Mouse (Mus musculus) stomach, postnatal 0 days (tissue): Measurements from ENCODE around the gene Btf3l4. TPM values are rescaled to one million over a fixed set of nuclear protein-coding genes. Genes with fewer than 3 reads are reported as not detected.

Experiments
- ATAC-seq: fragments of 200-750 bp; cut with Nextera tagmentation; 2 replicates; pipeline ENCODE4 v1.8.0; 2017; ENCODE audit not compliant: low FRiP score, low TSS enrichment
- DNase-seq: peaks from one replicate; pipeline ENCODE4 v3.0.0-alpha.2; 2016; ENCODE audit warnings: low spot score
- H3K27ac ChIP-seq: fragments of 300-500 bp; sonication (generic); replicated peaks from 2 replicates; pipeline ENCODE4 v1.5.1; 2014; ENCODE audit warnings: mild to moderate bottlenecking, control low read depth
- H3K27me3 ChIP-seq: fragments of 300-500 bp; sonication (generic); 2 replicates; pipeline ENCODE4 v1.6.1; 2014; ENCODE audit warnings: low read length; ENCODE audit not compliant: control insufficient read depth, insufficient read depth
- H3K36me3 ChIP-seq: fragments of 300-500 bp; sonication (generic); 2 replicates; pipeline ENCODE4 v1.6.1; 2014; ENCODE audit warnings: low read length, mixed read lengths; ENCODE audit not compliant: control insufficient read depth, insufficient read depth
- H3K4me1 ChIP-seq: fragments of 300-500 bp; sonication (generic); replicated peaks from 2 replicates; pipeline ENCODE4 v1.6.1; 2014; ENCODE audit warnings: antibody characterized with exemption; ENCODE audit not compliant: control insufficient read depth, insufficient read depth
- H3K4me2 ChIP-seq: fragments of 300-500 bp; sonication (generic); replicated peaks from 2 replicates; pipeline ENCODE4 v1.6.1; 2014; ENCODE audit warnings: low read depth, mild to moderate bottlenecking, control low read depth, moderate library complexity
- H3K4me3 ChIP-seq: fragments of 300-500 bp; sonication (generic); 2 replicates; pipeline ENCODE4 v1.5.1; 2014; ENCODE audit warnings: low read depth, low read length, control low read depth
- H3K9ac ChIP-seq: fragments of 300-500 bp; sonication (generic); 2 replicates; pipeline ENCODE4 v1.6.1; 2014; ENCODE audit warnings: mild to moderate bottlenecking, low read length, control low read depth, mixed read lengths
- H3K9me3 ChIP-seq: fragments of 300-500 bp; sonication (generic); 2 replicates; pipeline ENCODE4 v1.6.1; 2016; ENCODE audit warnings: low read length; ENCODE audit not compliant: control insufficient read depth
- CTCF ChIP-seq: IDR thresholded peaks from 2 replicates; pipeline ENCODE4 v1.5.1; 2016; ENCODE audit warnings: antibody characterized with exemption, low read depth, mild to moderate bottlenecking, moderate library complexity
- EP300 ChIP-seq: optimal IDR thresholded peaks from 2 replicates; pipeline ENCODE3; 2016; ENCODE audit warnings: antibody characterized with exemption
- WGBS: fragments of 180-500 bp; shearing (Covaris S2); extraction: QIAGEN DNeasy Blood & Tissue Kit; methylation state at CpG from one replicate; pipeline ENCODE4 v1.1.7; 2014; 5-methylcytosine and 5-hydroxymethylcytosine counted together
- polyA plus RNA-seq: library from polyadenylated mRNA; unstranded; fragments of >200 nt; fragmentation: Nextera tagmentation; extraction: Ambion mirVana; gene quantifications from 2 replicates; pipeline ENCODE4 v1.2.1, GENCODE M21; 2015

Btf3l4 gene
- 114 TPM in 2 replicates for polyA plus RNA-seq

DNA sequence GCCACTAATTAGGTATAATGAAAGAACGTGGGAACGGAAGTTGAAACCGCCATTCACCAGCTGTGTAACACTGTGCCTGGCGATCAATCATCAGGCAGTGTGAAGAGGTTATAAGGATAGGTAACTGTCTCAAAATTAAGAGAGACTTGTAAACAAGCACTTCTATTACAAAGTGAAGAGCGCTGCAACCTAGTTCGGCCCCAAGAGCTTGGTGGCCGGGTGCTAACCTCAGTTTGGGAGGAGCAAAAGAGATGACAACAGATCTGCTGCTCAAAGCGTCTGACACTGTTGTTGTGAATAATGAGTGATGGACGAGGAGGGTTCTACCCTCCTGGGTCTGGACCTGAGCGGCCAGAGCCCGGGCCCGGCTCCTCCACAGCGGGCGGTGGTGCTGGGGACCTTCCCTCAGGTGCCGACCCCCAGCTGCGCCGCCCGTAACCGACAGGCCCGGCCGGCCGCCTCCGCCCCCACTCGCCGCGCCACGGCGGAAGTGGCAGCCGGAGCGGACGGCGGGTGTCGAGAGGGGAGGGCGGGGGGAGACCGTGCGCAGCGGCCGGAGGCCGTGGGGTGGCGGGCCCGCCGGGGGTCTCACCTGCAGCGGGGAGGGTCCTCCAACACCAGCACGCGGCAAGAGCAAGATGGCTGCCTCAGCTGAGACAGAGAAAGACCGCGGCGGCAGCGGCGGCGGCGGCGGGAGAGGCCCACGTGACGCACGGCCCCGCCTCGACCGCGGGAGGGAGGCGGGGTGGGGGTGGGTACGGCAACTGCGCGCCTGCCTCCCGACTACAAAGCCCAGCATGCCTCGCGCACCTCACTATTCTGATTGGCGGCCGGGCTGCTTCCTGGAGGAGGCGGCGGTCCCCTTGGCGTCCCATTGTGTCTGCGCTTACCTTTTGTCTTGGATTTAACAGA is at the start of gene Btf3l4:
Gene Btf3l4 (minus strand): TSS at position 699 of the 912 bp plus-strand sequence.
- peak within 1 kb of the TSS; percentile 72 for H3K4me2 ChIP-seq

DNA sequence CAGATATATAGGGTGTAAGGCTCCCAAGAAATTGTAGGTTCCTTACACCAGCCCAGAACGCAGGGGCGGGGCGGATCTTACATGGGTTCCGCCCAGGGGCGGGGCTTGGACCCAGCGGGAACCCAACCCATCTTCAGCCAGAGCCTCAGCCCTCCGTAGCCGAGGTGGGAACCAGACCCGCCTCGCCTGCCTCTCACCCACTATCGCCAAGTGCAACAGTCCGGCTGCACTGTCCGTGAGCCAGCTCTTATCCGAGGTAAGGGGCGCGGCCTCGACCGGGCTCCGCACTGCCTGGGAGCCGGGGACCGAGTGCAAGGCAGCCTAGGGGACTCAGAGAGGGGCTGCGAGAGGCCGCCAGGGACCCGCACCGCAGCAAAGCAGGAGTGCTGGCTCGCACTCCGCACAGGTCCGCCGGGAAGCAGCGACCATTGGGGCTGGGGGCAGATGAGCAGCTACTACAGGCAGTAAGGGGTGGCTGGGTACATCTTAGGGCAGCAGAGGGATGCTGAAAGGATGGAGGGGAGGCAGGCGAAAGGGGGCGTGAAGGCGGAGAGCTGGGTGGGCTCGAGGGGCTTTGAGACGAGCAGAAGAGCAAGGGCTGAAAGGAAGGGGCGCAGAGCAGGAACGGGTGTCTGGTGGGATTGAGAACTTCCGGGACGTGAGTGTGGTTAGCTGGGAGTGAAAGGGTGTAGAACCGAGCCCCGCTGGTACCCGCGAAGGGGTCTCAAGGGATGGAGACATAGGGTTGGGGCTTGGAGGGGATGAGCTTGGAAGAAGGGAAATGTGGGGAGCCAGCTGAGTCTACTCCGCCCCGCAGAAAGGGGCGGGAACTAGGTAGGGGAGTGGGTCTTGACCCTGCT is 45.8 kb upstream of the Btf3l4 start, which contains the start of gene Rab3b:
Gene Rab3b (plus strand): TSS at position 101 of the 860 bp plus-strand sequence.
- Histone ChIP-seq H3K4me1 (no peaks in the 10 kb centered on the region), H3K9ac (peak within 1 kb of the TSS; percentile 58), H3K4me2 (peak within 1 kb of the TSS; percentile 91), H3K36me3 (no peaks in the 10 kb centered on the region), H3K9me3 (no peaks in the 10 kb centered on the region), H3K4me3 (peak within 1 kb of the TSS; percentile 51), H3K27me3 (no peaks in the 10 kb centered on the region), H3K27ac (no peak within 1 kb of the TSS)
- no peak for TF ChIP-seq EP300
- no peak for TF ChIP-seq CTCF
- ATAC-seq = peak; percentile 87
- DNase-seq = peak; percentile 85
- WGBS = under 1% methylated on average over 46 of the region's 46 CpGs

More for the DNA sequence above, at the start of gene Btf3l4:
- no peaks in the 10 kb centered on the region for H3K9me3 ChIP-seq
- under 1% methylated on average over 52 of the region's 73 CpGs for WGBS
- H3K4me3 ChIP-seq = peak within 1 kb of the TSS; percentile 94
- peak; percentile 95 for ATAC-seq
- H3K9ac ChIP-seq = peak within 1 kb of the TSS; percentile 98
- no peaks in the 10 kb centered on the region; the same call in 1 of the 2 replicates for H3K4me1 ChIP-seq
- H3K27me3 ChIP-seq = no peaks in the 10 kb centered on the region
- H3K27ac ChIP-seq = peak within 1 kb of the TSS; percentile 93
- DNase-seq = peak; percentile 97
- H3K36me3 ChIP-seq = 0 out of 2 replicates have a peak, but pooled peaks cover 2% of the 10 kb centered on the region
- TF ChIP-seq EP300 (no peak), CTCF (no peak)

- no peak overlapping the region for H3K27ac ChIP-seq
- ATAC-seq (no peak), DNase-seq (no peak)
- no peak overlapping the region for H3K9ac ChIP-seq
- 83% methylated on average over 6 of the region's 6 CpGs for WGBS
- no peaks in the 10 kb centered on the region for H3K27me3 ChIP-seq
- no peak overlapping the region for H3K4me3 ChIP-seq
- H3K4me2 ChIP-seq = no peak overlapping the region
- no peaks in the 10 kb centered on the region for H3K9me3 ChIP-seq
- H3K4me1 ChIP-seq = no peaks in the 10 kb centered on the region
- H3K36me3 ChIP-seq = no peaks in the 10 kb centered on the region
- TF ChIP-seq CTCF = no peak
- TF ChIP-seq EP300 = no peak
These were observed 44.5 kb upstream of the Btf3l4 start for GRCm38 (mm10) chr4:108877901-108878300.

DNA sequence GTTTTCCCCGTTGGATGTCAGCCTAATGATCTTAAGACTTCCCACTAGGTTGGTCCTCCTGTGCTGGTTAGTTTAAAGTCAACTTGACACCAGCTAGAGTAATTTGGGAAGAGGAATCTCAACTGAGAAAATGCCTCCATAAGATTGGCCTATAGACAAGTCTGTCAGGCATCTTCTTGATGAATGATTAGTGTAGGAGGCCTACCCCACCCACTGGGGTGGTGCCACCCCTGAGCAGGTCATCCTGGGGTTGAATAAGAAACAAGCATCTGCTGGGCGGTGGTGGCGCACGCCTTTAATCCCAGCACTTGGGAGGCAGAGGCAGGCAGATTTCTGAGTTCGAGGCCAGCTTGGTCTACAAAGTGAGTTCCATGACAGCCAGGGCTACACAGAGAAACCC is 40.3 kb upstream of the Btf3l4 start:
- ATAC-seq = no peak

GRCm38 (mm10) chr4:108869730-108870374 is 36.4 kb upstream of the Btf3l4 start:
- H3K27ac ChIP-seq = no peak overlapping the region
- no peak overlapping the region for H3K4me2 ChIP-seq
- no peaks in the 10 kb centered on the region for H3K4me1 ChIP-seq
- H3K9me3 ChIP-seq = no peaks in the 10 kb centered on the region
- H3K36me3 ChIP-seq = no peaks in the 10 kb centered on the region
- 32% methylated on average over 10 of the region's 10 CpGs for WGBS
- H3K27me3 ChIP-seq = no peaks in the 10 kb centered on the region
- ATAC-seq (peak; percentile 88), DNase-seq (peak; percentile 84)
- H3K9ac ChIP-seq = no peak overlapping the region
- H3K4me3 ChIP-seq = no peak overlapping the region
- TF ChIP-seq EP300 (no peak), CTCF (peak; percentile 98)

More for the DNA sequence above, 40.3 kb upstream of the Btf3l4 start:
- H3K4me3 ChIP-seq = no peak overlapping the region
- WGBS = 85% methylated on average over 5 of the region's 5 CpGs
- no peak overlapping the region for H3K27ac ChIP-seq
- TF ChIP-seq EP300 = no peak
- TF ChIP-seq CTCF = no peak
- no peaks in the 10 kb centered on the region for H3K27me3 ChIP-seq
- H3K4me1 ChIP-seq = no peaks in the 10 kb centered on the region
- no peaks in the 10 kb centered on the region for H3K9me3 ChIP-seq
- no peaks in the 10 kb centered on the region for H3K36me3 ChIP-seq
- H3K4me2 ChIP-seq = no peak overlapping the region
- H3K9ac ChIP-seq = no peak overlapping the region
- no peak for DNase-seq
